Mouse (Mus musculus): ENCODE measurements around the gene Hist1h2ab. TPM values are rescaled to one million over a fixed set of nuclear protein-coding genes. Genes with fewer than 3 reads are reported as not detected.
"Not testable (repeated sequence)": the region's sequence is repeated elsewhere in the genome, so short reads cannot be mapped to it uniquely, and the experiment has no call there.

Gene Hist1h2ab
- total RNA-seq (2021): 100 to 1,000 TPM; 281 to 334 TPM
- long read RNA-seq, experiment 1, partial matches to known transcripts: 0 of 1 reads
- long read RNA-seq, experiment 1, other reads (novel, unspliced or antisense): 0 of 1 reads
- long read RNA-seq, experiment 2: 0 reads

GRCm38 (mm10) chr13:23750839-23751477 is at the start of gene Hist1h2ab:
Gene Hist1h2ab (plus strand): TSS chr13:23751126.
- peak; percentile 61 for DNase-seq

- DNase-seq: no peak
Observed at GRCm38 (mm10) chr13:23702220-23702619, 48.7 kb upstream of the Hist1h2ab start.

GRCm38 (mm10) chr13:23702801-23703200 is 48.1 kb upstream of the Hist1h2ab start:
- DNase-seq: not testable (repeated sequence)

GRCm38 (mm10) chr13:23705751-23706356 is 45.1 kb upstream of the Hist1h2ab start:
- DNase-seq: no peak

- no peak for DNase-seq
Observed at GRCm38 (mm10) chr13:23706771-23707170, 44.2 kb upstream of the Hist1h2ab start.

GRCm38 (mm10) chr13:23708041-23708440 is 42.9 kb upstream of the Hist1h2ab start:
- no peak for DNase-seq

- peak; percentile 51 for DNase-seq
Observed at GRCm38 (mm10) chr13:23708654-23709053, 42.3 kb upstream of the Hist1h2ab start.

- no peak for DNase-seq
Observed at GRCm38 (mm10) chr13:23709714-23710373, 41.1 kb upstream of the Hist1h2ab start.

GRCm38 (mm10) chr13:23710374-23711089 is 40.4 kb upstream of the Hist1h2ab start, which contains the start of gene Hfe:
Gene Hfe (minus strand): TSS chr13:23710854.
- peak; percentile 74 for DNase-seq

GRCm38 (mm10) chr13:23716261-23717042 is 34.5 kb upstream of the Hist1h2ab start:
- no peak for DNase-seq

GRCm38 (mm10) chr13:23717176-23717575 is 33.8 kb upstream of the Hist1h2ab start:
- DNase-seq: no peak

- DNase-seq: not testable (repeated sequence)
Observed at GRCm38 (mm10) chr13:23717593-23718245, 33.2 kb upstream of the Hist1h2ab start.

- DNase-seq: no peak
Observed at GRCm38 (mm10) chr13:23724239-23724638, 26.7 kb upstream of the Hist1h2ab start.

GRCm38 (mm10) chr13:23725213-23725612 is 25.7 kb upstream of the Hist1h2ab start:
- DNase-seq: no peak

- DNase-seq: no peak
Observed at GRCm38 (mm10) chr13:23728472-23729191, 22.3 kb upstream of the Hist1h2ab start.

- no peak for DNase-seq
Observed at GRCm38 (mm10) chr13:23729192-23729525, 21.8 kb upstream of the Hist1h2ab start.

GRCm38 (mm10) chr13:23729706-23730105 is 21.2 kb upstream of the Hist1h2ab start:
- no peak for DNase-seq

GRCm38 (mm10) chr13:23730479-23730878 is 20.4 kb upstream of the Hist1h2ab start:
- peak; percentile 52 for DNase-seq

- DNase-seq: no peak
Observed at GRCm38 (mm10) chr13:23732156-23732804, 18.6 kb upstream of the Hist1h2ab start.

GRCm38 (mm10) chr13:23737091-23737490 is 13.8 kb upstream of the Hist1h2ab start:
- DNase-seq: no peak

All from adrenal gland, postnatal 10 days (tissue).